Mouse (Mus musculus) olfactory bulb, adult 2 months (tissue): Measurements from ENCODE around the gene Rrn3.
"Not testable (repeated sequence)": the region's sequence is repeated elsewhere in the genome, so short reads cannot be mapped to it uniquely, and the experiment has no call there.

Source experiments
- CTCF ChIP-seq: fragments of 200-500 bp; IDR thresholded peaks from 2 replicates; pipeline ENCODE4 v1.5.1; 2012; ENCODE audit warnings: low read depth, mild to moderate bottlenecking, low read length, moderate library complexity; ENCODE audit not compliant: insufficient read depth
- POLR2A ChIP-seq: fragments of 200-500 bp; IDR thresholded peaks from 2 replicates; pipeline ENCODE4 v1.6.1; 2012; ENCODE audit warnings: mild to moderate bottlenecking, low read depth, low read length, moderate library complexity; ENCODE audit not compliant: insufficient read depth

DNA sequence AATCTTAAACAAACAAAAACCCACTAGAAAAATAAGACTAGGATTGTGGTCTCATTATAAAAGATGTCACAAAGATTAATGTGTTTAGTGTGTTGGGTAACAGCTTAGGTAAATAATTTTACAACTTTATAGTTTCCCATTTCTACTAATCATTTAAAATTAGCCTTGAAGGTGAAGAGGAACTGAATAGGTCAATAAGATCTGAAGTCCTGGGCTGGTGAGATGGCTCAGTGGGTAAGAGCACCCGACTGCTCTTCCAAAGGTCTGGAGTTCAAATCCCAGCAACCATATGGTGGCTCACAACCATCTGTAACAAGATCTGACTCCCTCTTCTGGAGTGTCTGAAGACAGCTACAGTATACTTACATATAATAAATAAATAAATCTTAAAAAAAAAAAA is 17.7 kb upstream of the Rrn3 start:
- not testable (repeated sequence) for TF ChIP-seq POLR2A, CTCF
